Mouse (Mus musculus): Measurements from ENCODE around the gene Cmip. TPM values are rescaled to one million over a fixed set of nuclear protein-coding genes. Genes with fewer than 3 reads are reported as not detected.

The Cmip gene
- polyA plus RNA-seq, 1 experiment from 2014 or later: 112 TPM

- Histone ChIP-seq H3K36me3 (no peaks in the 10 kb centered on the region), H3K27me3 (replicated peaks) (peaks cover 26% of the 10 kb centered on the region), H3K4me3 (peak within 1 kb of the TSS; percentile 51), H3K4me2 (replicated peaks) (peak within 1 kb of the TSS; percentile 100), H3K9me3 (no peaks in the 10 kb centered on the region), H3K27ac (no peak within 1 kb of the TSS), H3K4me1 (peaks cover 16% of the 10 kb centered on the region), H3K9ac (peak within 1 kb of the TSS; percentile 55)
- WGBS: under 1% methylated on average over 62 of the region's 62 CpGs
- ATAC-seq (ENCODE audit: low FRiP score, low read depth): peak; percentile 58; the same call in 1 of the 2 replicates
These were observed 241.5 kb downstream of the Cmip start, which contains the start of gene Plcg2 for GRCm38 (mm10) chr8:117498179-117498914. TSS of gene Plcg2 (plus strand) at chr8:117498291.

GRCm38 (mm10) chr8:117498915-117499540, 242.2 kb downstream of the Cmip start:
- Histone ChIP-seq H3K36me3 (no peaks in the 10 kb centered on the region), H3K4me1 (peaks cover 16% of the 10 kb centered on the region), H3K9me3 (no peaks in the 10 kb centered on the region), H3K4me2 (replicated peaks) (peak overlapping the region; percentile 100), H3K27ac (no peak overlapping the region), H3K4me3 (peak overlapping the region; percentile 51), H3K9ac (0 out of 2 replicates have a peak overlapping the region, but pooled peaks have one; percentile 55), H3K27me3 (replicated peaks) (peaks cover 26% of the 10 kb centered on the region)
- 7% methylated on average over 20 of the region's 20 CpGs for WGBS
- no peak for ATAC-seq (ENCODE audit: low FRiP score, low read depth)

- ATAC-seq (ENCODE audit: low FRiP score, low read depth): no peak
- Histone ChIP-seq H3K27ac (no peak overlapping the region), H3K4me3 (no peak overlapping the region), H3K36me3 (no peaks in the 10 kb centered on the region), H3K4me1 (peaks cover 16% of the 10 kb centered on the region), H3K4me2 (replicated peaks) (no peak overlapping the region), H3K9ac (no peak overlapping the region), H3K27me3 (replicated peaks) (peaks cover 26% of the 10 kb centered on the region), H3K9me3 (no peaks in the 10 kb centered on the region)
- WGBS: 82% methylated on average over 5 of the region's 5 CpGs
These were observed 243.5 kb downstream of the Cmip start for GRCm38 (mm10) chr8:117500232-117500823.

GRCm38 (mm10) chr8:117501323-117501722, 244.5 kb downstream of the Cmip start:
- H3K27ac ChIP-seq: no peak overlapping the region
- no peak overlapping the region for H3K4me2 ChIP-seq (replicated peaks)
- no peak overlapping the region for H3K9ac ChIP-seq
- ATAC-seq (ENCODE audit: low FRiP score, low read depth): no peak
- WGBS: 93% methylated on average over 6 of the region's 6 CpGs
- H3K27me3 ChIP-seq (replicated peaks): peaks cover 26% of the 10 kb centered on the region
- no peak overlapping the region for H3K4me3 ChIP-seq
- H3K36me3 ChIP-seq: no peaks in the 10 kb centered on the region
- peaks cover 16% of the 10 kb centered on the region for H3K4me1 ChIP-seq
- no peaks in the 10 kb centered on the region for H3K9me3 ChIP-seq

- no peaks in the 10 kb centered on the region for H3K9me3 ChIP-seq
- WGBS: 67% methylated on average over 13 of the region's 13 CpGs
- no peak for ATAC-seq (ENCODE audit: low FRiP score, low read depth)
- no peak overlapping the region for H3K27ac ChIP-seq
- no peak overlapping the region for H3K4me3 ChIP-seq
- no peak overlapping the region for H3K9ac ChIP-seq
- H3K36me3 ChIP-seq: no peaks in the 10 kb centered on the region
- H3K4me1 ChIP-seq: peaks cover 8% of the 10 kb centered on the region; the same call in 1 of the 2 replicates
- H3K4me2 ChIP-seq (replicated peaks): no peak overlapping the region
- peaks cover 9% of the 10 kb centered on the region for H3K27me3 ChIP-seq (replicated peaks)
These were observed 246.7 kb downstream of the Cmip start for GRCm38 (mm10) chr8:117503405-117504069.

GRCm38 (mm10) chr8:117507703-117508102, 250.8 kb downstream of the Cmip start:
- Histone ChIP-seq H3K36me3 (no peaks in the 10 kb centered on the region), H3K4me1 (no peaks in the 10 kb centered on the region), H3K27me3 (replicated peaks) (no peaks in the 10 kb centered on the region), H3K9ac (no peak overlapping the region), H3K4me3 (no peak overlapping the region), H3K27ac (no peak overlapping the region), H3K9me3 (0 out of 2 replicates have a peak, but pooled peaks cover 11% of the 10 kb centered on the region), H3K4me2 (replicated peaks) (no peak overlapping the region)
- no peak for ATAC-seq (ENCODE audit: low FRiP score, low read depth)
- WGBS: 90% methylated on average over 8 of the region's 8 CpGs

Small RNA genes within 50 kb of the gene (microRNA-seq; reads per million reads assigned to microRNA genes)
- gene Mir7077 (not detected), gene Mir7078 (not detected)

Other genes with a start within 250 kb of the Cmip start
- gene Pkd1l2, start 174.6 kb upstream of the Cmip start, polyA plus RNA-seq (2016; fragmentation: Nextera tagmentation; extraction: Ambion mirVana): 0.06 and 0.08 TPM in 2 replicates
- gene Bco1, start 161.2 kb upstream of the Cmip start, polyA plus RNA-seq (2016; fragmentation: Nextera tagmentation; extraction: Ambion mirVana): 0.09 and 0.52 TPM in 2 replicates
- gene Gan, start 98.9 kb upstream of the Cmip start, polyA plus RNA-seq (2016; fragmentation: Nextera tagmentation; extraction: Ambion mirVana): 2.6 and 2.8 TPM in 2 replicates
- gene Plcg2, start 241.2 kb downstream of the Cmip start, polyA plus RNA-seq (2016; fragmentation: Nextera tagmentation; extraction: Ambion mirVana): 2.1 and 2.2 TPM in 2 replicates